Mouse (Mus musculus): ENCODE measurements around the gene Lmtk2.

The Lmtk2 gene

GRCm38 (mm10) chr5:144219306-144219705 is 119.1 kb downstream of the Lmtk2 start:
- no peak for DNase-seq (ENCODE audit: low spot score in 2 of 2)

- no peak for DNase-seq (ENCODE audit: low spot score in 2 of 2)
Measured at GRCm38 (mm10) chr5:144219936-144220335, 119.7 kb downstream of the Lmtk2 start.

GRCm38 (mm10) chr5:144221305-144221704 is 121.1 kb downstream of the Lmtk2 start:
- DNase-seq (ENCODE audit: low spot score in 2 of 2) = no peak

GRCm38 (mm10) chr5:144222811-144223502 is 122.7 kb downstream of the Lmtk2 start:
- no peak for DNase-seq (ENCODE audit: low spot score in 2 of 2)

- peak; percentile 82 to 92 for DNase-seq (ENCODE audit: low spot score in 2 of 2)
Measured at GRCm38 (mm10) chr5:144223503-144223862, 123.2 kb downstream of the Lmtk2 start, which contains the start of gene Tecpr1. Gene Tecpr1, minus strand, starts transcription at chr5:144223615.

- no peak for DNase-seq (ENCODE audit: low spot score in 2 of 2)
Measured at GRCm38 (mm10) chr5:144223899-144224816, 123.9 kb downstream of the Lmtk2 start.

GRCm38 (mm10) chr5:144226220-144226619 is 126.0 kb downstream of the Lmtk2 start:
- DNase-seq (ENCODE audit: low spot score in 2 of 2) = no peak

GRCm38 (mm10) chr5:144230216-144230615 is 130.0 kb downstream of the Lmtk2 start:
- DNase-seq (ENCODE audit: low spot score in 2 of 2) = no peak

GRCm38 (mm10) chr5:144231410-144231809 is 131.2 kb downstream of the Lmtk2 start:
- no peak for DNase-seq (ENCODE audit: low spot score in 2 of 2)

- no peak for DNase-seq (ENCODE audit: low spot score in 2 of 2)
Measured at GRCm38 (mm10) chr5:144232531-144232930, 132.3 kb downstream of the Lmtk2 start.

- DNase-seq (ENCODE audit: low spot score in 2 of 2) = no peak
Measured at GRCm38 (mm10) chr5:144234222-144234621, 134.0 kb downstream of the Lmtk2 start.

- DNase-seq (ENCODE audit: low spot score in 2 of 2) = no peak
Measured at GRCm38 (mm10) chr5:144234714-144235113, 134.5 kb downstream of the Lmtk2 start.
